In genomic region chr4:88372293-88373224, GRCm38 (mm10) we compare ENCODE assay signal across 18 mouse cellular contexts.
A peak's percentile ranks its signal among the peaks of the same experiment; 100 is the strongest.
DNase-seq lines count a peak whose midpoint lies in the region; ATAC-seq and TF ChIP-seq lines count a peak whose summit lies in the region.
"Had no signal": no experiment of that assay in that cellular context is flagged by ENCODE, and none has a peak within 500 bp of the region (broad histone marks: within the 10 kb centered on the region; RNA-seq: fewer than 3 reads in every experiment).

No protein-coding gene starts in this region.

- peaks cover 7% of the 10 kb centered on the region for H3K4me1 ChIP-seq in forebrain, embryonic 16.5 days (replicated peaks; ENCODE audit: control insufficient read depth, insufficient read depth, low read length)
- no peaks in the 10 kb centered on the region for H3K4me1 ChIP-seq in hindbrain, postnatal 0 days (ENCODE audit: insufficient read depth, low read length)
- no peaks in the 10 kb centered on the region for H3K4me1 ChIP-seq in midbrain, postnatal 0 days (ENCODE audit: insufficient read depth, low read length)
- H3K4me1 ChIP-seq in kidney, adult 2 months (ENCODE audit: control insufficient read depth, insufficient read depth, low read length) = no peaks in the 10 kb centered on the region
- H3K4me1 ChIP-seq: embryonic facial prominence, embryonic 15.5 days; limb, embryonic 13.5 days had no signal

- peak overlapping the region; percentile 14; the same call in 1 of the 2 replicates for H3K27ac ChIP-seq in forebrain, embryonic 16.5 days (ENCODE audit: low read length)
- no peak overlapping the region; the same call in 1 of the 2 replicates for H3K27ac ChIP-seq in hindbrain, postnatal 0 days
- 0 out of 2 replicates have a peak overlapping the region, but pooled peaks have one; percentile 55 for H3K27ac ChIP-seq in midbrain, postnatal 0 days (ENCODE audit: low read depth, low read length)
- H3K27ac ChIP-seq in kidney, adult 2 months (ENCODE audit: insufficient read depth, low read depth, low read length) = no peak overlapping the region
- H3K27ac ChIP-seq: embryonic facial prominence, embryonic 15.5 days; limb, embryonic 13.5 days; liver, embryonic 14.5 days had no signal

- no peaks in the 10 kb centered on the region for H3K36me3 ChIP-seq in forebrain, embryonic 16.5 days (ENCODE audit: control insufficient read depth, insufficient read depth)
- H3K36me3 ChIP-seq in hindbrain, postnatal 0 days (ENCODE audit: insufficient read depth, low read length) = no peaks in the 10 kb centered on the region
- H3K36me3 ChIP-seq in midbrain, postnatal 0 days (ENCODE audit: insufficient read depth, low read length) = no peaks in the 10 kb centered on the region
- no peaks in the 10 kb centered on the region; the same call in 1 of the 2 replicates for H3K36me3 ChIP-seq in kidney, adult 2 months (ENCODE audit: control insufficient read depth, insufficient read depth, low read length)
- H3K36me3 ChIP-seq: embryonic facial prominence, embryonic 15.5 days; limb, embryonic 13.5 days had no signal

- no peak overlapping the region for H3K9ac ChIP-seq in forebrain, embryonic 16.5 days (replicated peaks; ENCODE audit: low read depth, low read length)
- no peak overlapping the region for H3K9ac ChIP-seq in hindbrain, postnatal 0 days (replicated peaks; ENCODE audit: low read length)
- H3K9ac ChIP-seq in midbrain, postnatal 0 days (replicated peaks; ENCODE audit: low read length, poor library complexity, severe bottlenecking) = no peak overlapping the region
- H3K9ac ChIP-seq: embryonic facial prominence, embryonic 15.5 days; limb, embryonic 13.5 days; liver, embryonic 14.5 days had no signal

- DNase-seq in embryo, embryonic 11 days = peak; percentile 24
- no peak for DNase-seq in embryo, embryonic 9.5 days (ENCODE audit: extremely low spot score)
- peak; percentile 29 for DNase-seq in hindbrain, postnatal 0 days (ENCODE audit: low spot score)
- peak; percentile 7 for DNase-seq in midbrain, postnatal 0 days (ENCODE audit: low spot score)
- no peak for DNase-seq in kidney, adult 2 months
- DNase-seq: adrenal gland, adult 8-10 months; cerebellum, adult 11-12 months; kidney, adult 9 months; retina, postnatal 1 day; thymus, postnatal 4 days had no signal

- no peak for TF ChIP-seq POLR2A in kidney, adult 2 months (IDR thresholded peaks at IDR 0.05; ENCODE audit: low read depth, low read length)

- no peaks in the 10 kb centered on the region for H3K9me3 ChIP-seq in forebrain, embryonic 16.5 days (ENCODE audit: control insufficient read depth, low read length)
- no peaks in the 10 kb centered on the region for H3K9me3 ChIP-seq in hindbrain, postnatal 0 days (ENCODE audit: low read length)
- no peaks in the 10 kb centered on the region for H3K9me3 ChIP-seq in midbrain, postnatal 0 days (ENCODE audit: low read length)
- H3K9me3 ChIP-seq: embryonic facial prominence, embryonic 15.5 days; limb, embryonic 13.5 days; megakaryocyte, embryonic 14.5 days had no signal

- H3K27me3 ChIP-seq in forebrain, embryonic 16.5 days (replicated peaks; ENCODE audit: control insufficient read depth, insufficient read depth, low read length) = no peaks in the 10 kb centered on the region
- H3K27me3 ChIP-seq in hindbrain, postnatal 0 days (ENCODE audit: insufficient read depth, low read length) = no peaks in the 10 kb centered on the region
- H3K27me3 ChIP-seq in midbrain, postnatal 0 days (ENCODE audit: insufficient read depth, low read length) = no peaks in the 10 kb centered on the region
- H3K27me3 ChIP-seq in kidney, adult 2 months (replicated peaks; ENCODE audit: control insufficient read depth, insufficient read depth, low read length) = no peaks in the 10 kb centered on the region
- H3K27me3 ChIP-seq: CH12.LX; embryonic facial prominence, embryonic 15.5 days; limb, embryonic 13.5 days; megakaryocyte, embryonic 14.5 days had no signal

- H3K4me3 ChIP-seq in forebrain, embryonic 16.5 days (replicated peaks; ENCODE audit: low read length) = no peak overlapping the region
- H3K4me3 ChIP-seq in hindbrain, postnatal 0 days (ENCODE audit: low read length) = no peak overlapping the region
- no peak overlapping the region for H3K4me3 ChIP-seq in midbrain, postnatal 0 days (ENCODE audit: low read depth, low read length)
- H3K4me3 ChIP-seq in kidney, adult 2 months (ENCODE audit: insufficient read depth, low read depth, low read length) = no peak overlapping the region
- H3K4me3 ChIP-seq: embryonic facial prominence, embryonic 15.5 days; limb, embryonic 13.5 days; megakaryocyte, embryonic 14.5 days had no signal

- H3K4me2 ChIP-seq in forebrain, embryonic 16.5 days (ENCODE audit: low read length) = no peak overlapping the region
- no peak overlapping the region for H3K4me2 ChIP-seq in hindbrain, postnatal 0 days (ENCODE audit: low read depth, low read length)
- no peak overlapping the region for H3K4me2 ChIP-seq in midbrain, postnatal 0 days (ENCODE audit: low read depth, low read length, poor library complexity, severe bottlenecking)
- H3K4me2 ChIP-seq: embryonic facial prominence, embryonic 15.5 days; limb, embryonic 13.5 days had no signal

- WGBS in forebrain, embryonic 16.5 days = 40% methylated on average over 18 of the region's 18 CpGs
- WGBS in hindbrain, postnatal 0 days = 48% methylated on average over 18 of the region's 18 CpGs
- 42% methylated on average over 18 of the region's 18 CpGs for WGBS in midbrain, postnatal 0 days
- WGBS in kidney, adult 2 months = 85% methylated on average over 18 of the region's 18 CpGs

- peak; percentile 50 for ATAC-seq in forebrain, embryonic 16.5 days
- peak; percentile 40; the same call in 1 of the 2 replicates for ATAC-seq in hindbrain, postnatal 0 days
- peak; percentile 49; the same call in 1 of the 2 replicates for ATAC-seq in midbrain, postnatal 0 days (ENCODE audit: low FRiP score)
- ATAC-seq in CD4-positive, CD25-positive, alpha-beta regulatory T cell, adult 4 months = no peak
- no peak for ATAC-seq in megakaryocyte, adult 5-6 weeks (ENCODE audit: poor library complexity, severe bottlenecking)

- no peak for TF ChIP-seq CTCF in hindbrain, postnatal 0 days (IDR thresholded peaks at IDR 0.05; ENCODE audit: low read depth)
- no peak for TF ChIP-seq CTCF in midbrain, postnatal 0 days (IDR thresholded peaks at IDR 0.05)
- no peak for TF ChIP-seq CTCF in kidney, adult 2 months (conservative IDR thresholded peaks at IDR 0.05; ENCODE audit: insufficient read depth, insufficient read length, low read depth, low read length)

Comparison
In these comparisons a context has a peak if more than half of its experiments do, and no peak if none do; other contexts are left out.
1. DNase-seq: peak in embryo, embryonic 11 days (single experiment), hindbrain, postnatal 0 days (single experiment) and midbrain, postnatal 0 days (single experiment); none in embryo, embryonic 9.5 days (single experiment) and kidney, adult 2 months (single experiment).
2. ATAC-seq: peak in forebrain, embryonic 16.5 days (single experiment), hindbrain, postnatal 0 days (single experiment) and midbrain, postnatal 0 days (single experiment); none in CD4-positive, CD25-positive, alpha-beta regulatory T cell, adult 4 months (single experiment) and megakaryocyte, adult 5-6 weeks (single experiment).
3. H3K27ac ChIP-seq: peak in forebrain, embryonic 16.5 days (single experiment) and midbrain, postnatal 0 days (single experiment); none in hindbrain, postnatal 0 days (single experiment) and kidney, adult 2 months (single experiment).